Mouse (Mus musculus): ENCODE measurements at regions not wholly inside any gene's neighbourhood (a gene's known extent, or its start where the extent isn't known, plus 50 kb on each side); places are given as distances from the start of the nearest gene placed in this dataset.

DNA sequence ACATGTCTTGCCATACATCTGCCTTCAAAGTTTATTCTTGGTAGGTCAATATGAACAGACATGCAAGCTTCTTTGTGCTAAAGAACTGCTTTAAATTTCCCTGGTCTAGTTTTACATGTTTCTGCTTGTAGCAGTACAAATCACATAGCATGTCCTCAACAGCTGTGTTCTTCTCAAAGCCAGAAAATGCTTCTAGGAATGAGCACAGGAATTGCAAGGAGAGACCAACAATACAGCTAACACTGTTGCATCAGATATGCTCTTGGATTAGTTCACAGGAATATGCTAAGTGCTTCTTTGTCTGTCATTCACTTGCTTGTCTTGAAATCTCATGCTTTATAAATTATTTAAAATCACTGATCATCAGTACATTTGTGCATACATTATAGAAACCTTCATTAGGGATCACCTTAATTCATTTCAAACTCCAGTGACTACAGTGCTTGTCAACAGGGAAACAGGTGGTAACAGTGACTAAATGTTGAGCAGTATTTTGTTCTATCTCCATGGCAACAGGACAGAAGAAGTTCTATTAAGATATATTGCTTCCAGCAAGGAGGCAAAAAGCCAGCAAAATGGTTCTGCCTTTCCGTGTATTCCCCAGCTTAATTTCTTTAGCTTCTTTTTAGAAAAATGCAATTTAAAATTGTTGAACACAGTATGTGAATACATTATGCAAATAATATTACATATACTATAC, 77.1 kb upstream of the Ndn start:
- H3K36me3 ChIP-seq = no peaks in the 10 kb centered on the region
- ATAC-seq (ENCODE audit: extremely low read depth, insufficient number of reproducible peaks, low FRiP score, low TSS enrichment) = no peak
- WGBS = 51% methylated on average over 1 of the region's 1 CpGs
- H3K9ac ChIP-seq = no peak overlapping the region
- no peaks in the 10 kb centered on the region for H3K4me1 ChIP-seq
- no peaks in the 10 kb centered on the region for H3K27me3 ChIP-seq (replicated peaks)
- H3K27ac ChIP-seq (replicated peaks) = no peak overlapping the region
- no peak overlapping the region for H3K4me3 ChIP-seq
- H3K4me2 ChIP-seq = no peak overlapping the region
- no peaks in the 10 kb centered on the region for H3K9me3 ChIP-seq

GRCm38 (mm10) chr7:62276219-62276618, 70.2 kb upstream of the Ndn start:
- H3K27me3 ChIP-seq (replicated peaks) = no peaks in the 10 kb centered on the region
- H3K9ac ChIP-seq = no peak overlapping the region
- no peak for ATAC-seq (ENCODE audit: extremely low read depth, insufficient number of reproducible peaks, low FRiP score, low TSS enrichment)
- H3K4me2 ChIP-seq = no peak overlapping the region
- H3K4me1 ChIP-seq = no peaks in the 10 kb centered on the region
- H3K4me3 ChIP-seq = no peak overlapping the region
- H3K27ac ChIP-seq (replicated peaks) = no peak overlapping the region
- peaks cover 8% of the 10 kb centered on the region; the same call in 1 of the 2 replicates for H3K9me3 ChIP-seq
- WGBS = 49% methylated on average over 2 of the region's 2 CpGs
- no peaks in the 10 kb centered on the region for H3K36me3 ChIP-seq

DNA sequence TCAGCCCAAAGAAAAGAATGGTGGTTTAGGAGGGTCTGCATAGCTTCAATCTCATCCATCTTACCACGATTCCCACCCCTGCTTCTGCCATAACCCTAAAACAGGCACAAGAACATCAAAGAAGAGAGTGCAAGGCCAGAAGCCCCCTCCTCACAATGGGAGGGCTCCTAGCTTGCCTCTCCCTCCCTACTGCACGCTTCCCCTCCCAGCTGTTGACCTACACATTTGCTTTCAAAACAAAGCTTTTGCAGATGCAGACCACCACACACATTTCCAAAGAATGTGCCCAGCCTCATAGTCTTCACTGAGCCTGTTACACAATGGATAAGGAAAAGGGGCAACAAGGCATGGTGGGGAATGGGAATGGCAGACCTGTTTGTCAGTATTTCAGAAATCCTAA, 67.9 kb upstream of the Ndn start:
- Histone ChIP-seq H3K9me3 (peaks cover 8% of the 10 kb centered on the region; the same call in 1 of the 2 replicates), H3K4me3 (no peak overlapping the region), H3K27ac (replicated peaks) (no peak overlapping the region), H3K4me1 (no peaks in the 10 kb centered on the region), H3K4me2 (no peak overlapping the region), H3K27me3 (replicated peaks) (no peaks in the 10 kb centered on the region), H3K36me3 (no peaks in the 10 kb centered on the region), H3K9ac (no peak overlapping the region)
- 41% methylated on average over 2 of the region's 2 CpGs for WGBS
- ATAC-seq (ENCODE audit: extremely low read depth, insufficient number of reproducible peaks, low FRiP score, low TSS enrichment) = no peak

DNA sequence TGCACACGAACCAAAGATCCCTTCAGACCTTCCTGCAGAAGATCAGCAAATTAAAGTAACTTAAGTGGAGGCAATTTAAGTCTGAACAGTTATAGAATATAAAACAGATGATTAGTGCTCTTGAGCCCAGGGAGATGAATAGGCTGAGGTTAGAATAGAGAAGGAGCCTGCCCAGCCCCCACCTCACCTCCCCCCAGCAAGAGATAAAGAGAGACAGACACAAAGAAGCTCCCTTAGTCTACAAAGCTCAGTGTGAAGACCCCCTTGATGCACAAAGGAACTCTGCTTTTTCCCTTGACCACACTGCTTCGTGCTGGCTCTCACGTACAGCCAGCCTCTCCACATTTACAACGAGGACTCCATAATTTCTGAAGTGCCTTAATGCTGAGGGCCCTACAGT, 67.3 kb upstream of the Ndn start:
- Histone ChIP-seq H3K9ac (no peak overlapping the region), H3K27me3 (replicated peaks) (no peaks in the 10 kb centered on the region)
- 62% methylated on average over 4 of the region's 4 CpGs for WGBS

More for the DNA sequence above, 67.3 kb upstream of the Ndn start:
- H3K4me2 ChIP-seq = no peak overlapping the region
- no peaks in the 10 kb centered on the region for H3K4me1 ChIP-seq
- no peak overlapping the region for H3K27ac ChIP-seq (replicated peaks)
- no peak overlapping the region for H3K4me3 ChIP-seq
- ATAC-seq (ENCODE audit: extremely low read depth, insufficient number of reproducible peaks, low FRiP score, low TSS enrichment) = no peak
- no peaks in the 10 kb centered on the region for H3K36me3 ChIP-seq
- peaks cover 8% of the 10 kb centered on the region; the same call in 1 of the 2 replicates for H3K9me3 ChIP-seq

All from heart, embryonic 13.5 days (tissue).